Mouse (Mus musculus) cortical plate, adult 2 months (tissue): ENCODE results near the gene Gm47985. TPM values are rescaled to one million over a fixed set of nuclear protein-coding genes. Genes with fewer than 3 reads are reported as not detected.

Experiments
- H3K27ac ChIP-seq: fragments of 200-500 bp; 2 replicates; pipeline ENCODE4 v1.5.1; 2012; ENCODE audit warnings: low read length, control low read depth, inconsistent platforms; ENCODE audit not compliant: insufficient read depth
- H3K4me1 ChIP-seq: fragments of 200-500 bp; 2 replicates; pipeline ENCODE4 v1.6.1; 2011; ENCODE audit warnings: low read length; ENCODE audit not compliant: control insufficient read depth, insufficient read depth
- H3K4me3 ChIP-seq: fragments of 200-500 bp; 2 replicates; pipeline ENCODE4 v1.5.1; 2011; ENCODE audit warnings: mild to moderate bottlenecking, low read length, control low read depth; ENCODE audit not compliant: insufficient read depth
- CTCF ChIP-seq: fragments of 200-500 bp; IDR thresholded peaks from 2 replicates; pipeline ENCODE4 v1.5.1; 2011; ENCODE audit warnings: mild to moderate bottlenecking, control low read depth, low read length; ENCODE audit not compliant: insufficient read depth; ENCODE audit errors: extremely low read depth
- POLR2A ChIP-seq: fragments of 200-500 bp; IDR thresholded peaks from 2 replicates; pipeline ENCODE4 v1.6.1; 2011; ENCODE audit warnings: mild to moderate bottlenecking, low read length, control low read depth; ENCODE audit not compliant: insufficient read depth; ENCODE audit errors: extremely low read depth
- polyA plus RNA-seq: library from polyadenylated mRNA; depleted of rRNA; stranded (reverse); fragments of >200 nt; gene quantifications from 2 replicates; pipeline ENCODE4 v1.2.3, GENCODE M21; 2012; rRNA removed

The Gm47985 gene
- polyA plus RNA-seq, 1 experiment = not detected

DNA sequence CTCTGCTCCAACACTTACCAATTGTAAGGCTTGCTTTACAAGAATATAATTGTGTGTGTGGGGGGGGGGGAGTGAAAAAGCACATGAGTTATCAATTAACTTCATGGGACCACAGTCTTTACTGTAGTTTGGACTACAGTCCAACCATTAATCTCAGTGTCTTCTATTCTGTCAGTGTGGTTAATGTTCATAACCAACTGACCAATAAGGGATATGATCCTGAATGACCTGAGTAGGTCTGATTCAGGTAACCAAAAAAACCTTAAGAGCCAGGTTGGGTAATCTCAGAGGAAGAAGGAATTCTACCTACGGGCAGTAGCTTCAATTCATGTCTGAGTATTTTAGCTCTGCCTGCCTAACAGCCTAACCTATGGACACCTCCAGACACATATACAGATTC lies 42.2 kb downstream of the Gm47985 start:
- Histone ChIP-seq H3K4me1 (no peaks in the 10 kb centered on the region), H3K27ac (no peak overlapping the region), H3K4me3 (no peak overlapping the region)
- TF ChIP-seq CTCF = no peak
- no peak for TF ChIP-seq POLR2A

DNA sequence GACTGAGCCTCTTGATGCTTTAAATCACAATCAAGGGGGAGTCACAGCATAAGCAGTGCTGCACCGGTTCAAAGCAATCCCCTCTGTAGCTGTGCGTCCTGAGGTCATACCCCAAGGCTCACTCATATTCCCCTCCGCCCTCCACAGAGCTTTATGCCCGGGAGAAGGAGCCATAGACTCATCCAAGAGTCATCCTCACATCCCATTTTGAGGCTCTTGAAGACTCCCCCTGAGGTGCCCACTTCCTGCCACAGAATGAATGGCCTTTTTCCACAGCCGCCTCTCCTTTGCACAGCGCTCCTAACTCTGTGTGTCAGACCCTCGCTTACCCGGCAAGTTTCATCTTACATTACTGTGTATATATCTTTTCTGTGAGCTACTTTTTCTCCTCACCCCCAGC lies 45.2 kb downstream of the Gm47985 start:
- TF ChIP-seq CTCF (no peak), POLR2A (no peak)
- no peak overlapping the region for H3K4me3 ChIP-seq
- no peak overlapping the region for H3K27ac ChIP-seq
- no peaks in the 10 kb centered on the region for H3K4me1 ChIP-seq

DNA sequence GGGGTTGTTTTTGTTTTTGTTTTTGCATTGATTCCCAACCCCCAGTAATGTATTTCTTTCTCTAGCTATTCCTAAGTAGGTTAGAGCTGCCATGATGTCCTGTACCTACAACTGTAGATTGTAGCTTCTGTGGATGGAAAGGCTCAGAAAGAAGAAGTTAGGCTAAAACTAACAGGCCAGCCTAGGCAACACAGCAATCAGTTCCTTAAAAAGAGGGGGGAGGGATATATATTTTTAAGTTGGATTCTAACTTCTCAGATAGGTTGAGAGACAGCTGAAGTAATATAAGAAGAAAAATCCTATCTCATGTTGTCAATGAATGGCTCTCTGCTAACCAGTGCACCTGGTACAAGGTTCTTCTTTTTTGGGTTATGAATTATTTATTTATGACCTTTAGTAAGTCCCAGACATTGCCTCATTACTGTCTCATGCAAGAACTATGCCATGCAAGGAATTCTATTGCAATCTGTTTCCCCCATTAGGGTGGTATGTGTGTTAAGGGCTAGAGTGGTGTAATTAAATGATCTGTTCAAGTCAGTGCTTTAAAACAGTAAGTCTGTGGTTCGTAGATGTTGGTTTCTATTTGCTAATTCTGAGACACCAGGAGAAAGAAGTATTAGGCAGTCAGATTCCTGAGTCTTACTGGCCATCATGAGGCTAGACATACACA lies 46.1 kb downstream of the Gm47985 start:
- no peak overlapping the region for H3K4me3 ChIP-seq
- TF ChIP-seq POLR2A (no peak), CTCF (no peak)
- H3K4me1 ChIP-seq = no peaks in the 10 kb centered on the region
- no peak overlapping the region for H3K27ac ChIP-seq

DNA sequence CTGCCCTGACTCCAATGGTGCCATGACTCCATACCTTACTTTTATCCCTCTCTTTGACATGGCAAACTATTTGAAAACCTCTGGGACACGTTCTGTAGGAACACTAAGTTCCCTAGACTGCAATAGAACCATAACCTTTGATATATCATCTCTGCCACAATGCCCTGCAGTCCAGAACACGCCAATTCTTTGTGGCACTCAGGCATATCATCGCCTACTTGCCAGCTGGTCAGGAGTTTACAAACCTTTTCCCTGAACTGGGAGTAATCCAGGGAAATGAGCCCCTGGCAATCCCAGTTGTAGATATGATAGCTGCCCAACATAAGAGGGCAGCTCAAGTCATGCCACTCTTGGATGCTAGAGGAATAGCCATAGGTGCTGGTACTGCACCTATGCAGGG lies 50.0 kb downstream of the Gm47985 start:
- no peaks in the 10 kb centered on the region for H3K4me1 ChIP-seq
- no peak for TF ChIP-seq CTCF
- TF ChIP-seq POLR2A = no peak
- no peak overlapping the region for H3K4me3 ChIP-seq
- H3K27ac ChIP-seq = no peak overlapping the region

DNA sequence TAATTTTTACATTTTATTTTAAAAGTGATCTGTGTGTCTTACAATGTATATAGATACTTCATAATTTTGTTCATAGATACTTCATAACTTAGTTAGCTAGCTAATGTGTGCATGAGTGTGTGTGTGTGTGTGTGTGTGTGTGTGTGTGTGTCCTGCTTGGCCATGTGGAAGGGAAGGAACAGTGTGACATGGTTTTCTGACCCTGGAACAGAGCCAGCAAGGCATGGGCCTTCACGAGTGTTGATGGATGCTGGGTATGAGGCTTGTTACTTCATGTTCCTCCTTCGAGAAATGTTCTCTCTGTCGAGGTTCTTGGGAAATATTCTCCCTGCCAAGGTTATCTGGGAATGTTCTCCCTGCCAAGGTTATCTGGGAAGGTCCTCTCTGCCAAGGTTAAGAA lies 51.4 kb downstream of the Gm47985 start:
- H3K4me1 ChIP-seq = no peaks in the 10 kb centered on the region
- H3K27ac ChIP-seq = no peak overlapping the region
- H3K4me3 ChIP-seq = no peak overlapping the region
- TF ChIP-seq CTCF (no peak), POLR2A (no peak)

Other genes starting within 250 kb of the Gm47985 start
- 4.6 and 6.3 TPM in 2 replicates for gene Hmcn1, start 189.1 kb upstream of the Gm47985 start, polyA plus RNA-seq
- not detected in 2 replicates for gene Gm8947, start 9.8 kb downstream of the Gm47985 start, polyA plus RNA-seq
- not detected in 2 replicates for gene Gm47995, start 15.9 kb downstream of the Gm47985 start, polyA plus RNA-seq
- not detected in 2 replicates for gene 3110040M04Rik, start 21.6 kb downstream of the Gm47985 start, polyA plus RNA-seq
- not detected in 2 replicates for gene Gm47996, start 27.6 kb downstream of the Gm47985 start, polyA plus RNA-seq
- 124 and 131 TPM in 2 replicates for gene Ivns1abp, start 161.9 kb downstream of the Gm47985 start, polyA plus RNA-seq
- 10.9 and 12.3 TPM in 2 replicates for gene Swt1, start 245.9 kb downstream of the Gm47985 start, polyA plus RNA-seq
- gene Trmt1l, start 246.0 kb downstream of the Gm47985 start, polyA plus RNA-seq = 29.8 and 31.3 TPM in 2 replicates